Mouse (Mus musculus) thymus, postnatal 10 days (tissue): ENCODE results near the gene Gm26992.
A peak's percentile ranks its signal among the peaks of the same experiment; 100 is the strongest.

Source experiments
- DNase-seq, 2 experiments: peaks; one replicate each; pipeline ENCODE4 v3.0.0; 2021; ENCODE audit warnings: low spot score in 2 of 2

The Gm26992 gene

GRCm38 (mm10) chrX:103483047-103483446 lies 61.2 kb downstream of the Gm26992 start:
- DNase-seq = peak in 1 of 2 experiments; percentile 43

- peak; percentile 23 to 40 for DNase-seq
These were observed 62.2 kb downstream of the Gm26992 start for GRCm38 (mm10) chrX:103484050-103484449.

GRCm38 (mm10) chrX:103490853-103491252 lies 69.0 kb downstream of the Gm26992 start:
- DNase-seq = no peak

- DNase-seq = peak in 1 of 2 experiments; percentile 3
These were observed 70.8 kb downstream of the Gm26992 start for GRCm38 (mm10) chrX:103492398-103493256.

GRCm38 (mm10) chrX:103493351-103494173 lies 71.8 kb downstream of the Gm26992 start:
- DNase-seq = peak; percentile 46 to 63

- no peak for DNase-seq
These were observed 77.6 kb downstream of the Gm26992 start for GRCm38 (mm10) chrX:103499374-103499773.

- no peak for DNase-seq
These were observed 78.3 kb downstream of the Gm26992 start for GRCm38 (mm10) chrX:103500137-103500536.

- DNase-seq = no peak
These were observed 86.4 kb downstream of the Gm26992 start for GRCm38 (mm10) chrX:103508218-103508617.

GRCm38 (mm10) chrX:103509168-103510019 lies 87.6 kb downstream of the Gm26992 start:
- DNase-seq = no peak

GRCm38 (mm10) chrX:103514782-103515181 lies 93.0 kb downstream of the Gm26992 start:
- no peak for DNase-seq

- DNase-seq = no peak
These were observed 93.5 kb downstream of the Gm26992 start for GRCm38 (mm10) chrX:103515346-103515745.

- DNase-seq = no peak
These were observed 97.0 kb downstream of the Gm26992 start for GRCm38 (mm10) chrX:103518798-103519197.

- DNase-seq = no peak
These were observed 97.7 kb downstream of the Gm26992 start for GRCm38 (mm10) chrX:103519547-103519946.

- no peak for DNase-seq
These were observed 99.5 kb downstream of the Gm26992 start for GRCm38 (mm10) chrX:103521221-103521716.

GRCm38 (mm10) chrX:103529185-103529584 lies 107.4 kb downstream of the Gm26992 start:
- DNase-seq = peak; percentile 58 to 60
